Mouse (Mus musculus) hindbrain, postnatal 0 days (tissue): ENCODE measurements around the gene Klk1b11. TPM values are rescaled to one million over a fixed set of nuclear protein-coding genes. Genes with fewer than 3 reads are reported as not detected.
"Not testable (repeated sequence)": the region's sequence is repeated elsewhere in the genome, so short reads cannot be mapped to it uniquely, and the experiment has no call there.

ENCODE experiments used
- ATAC-seq: fragments of 200-750 bp; cut with Nextera tagmentation; 2 replicates; pipeline ENCODE4 v1.8.0; 2017; ENCODE audit warnings: mild to moderate bottlenecking, moderate TSS enrichment, moderate library complexity
- DNase-seq: peaks from one replicate; pipeline ENCODE4 v3.0.0-alpha.2; 2015; ENCODE audit warnings: low spot score
- H3K27ac ChIP-seq: fragments of 300-500 bp; sonication (generic); 2 replicates; pipeline ENCODE4 v1.5.1; 2014; ENCODE audit warnings: mild to moderate bottlenecking
- H3K27me3 ChIP-seq: fragments of 300-500 bp; sonication (generic); 2 replicates; pipeline ENCODE4 v1.6.1; 2014; ENCODE audit warnings: low read length, mixed read lengths; ENCODE audit not compliant: insufficient read depth
- H3K36me3 ChIP-seq: fragments of 300-500 bp; sonication (generic); 2 replicates; pipeline ENCODE4 v1.6.1; 2014; ENCODE audit warnings: low read length, mixed read lengths; ENCODE audit not compliant: insufficient read depth
- H3K4me1 ChIP-seq: fragments of 300-500 bp; sonication (generic); 2 replicates; pipeline ENCODE4 v1.6.1; 2014; ENCODE audit warnings: antibody characterized with exemption, low read length, mixed read lengths; ENCODE audit not compliant: insufficient read depth
- H3K4me2 ChIP-seq: fragments of 300-500 bp; sonication (generic); 2 replicates; pipeline ENCODE4 v1.6.1; 2014; ENCODE audit warnings: low read depth, mild to moderate bottlenecking, low read length, moderate library complexity, mixed read lengths
- H3K4me3 ChIP-seq: fragments of 300-500 bp; sonication (generic); 2 replicates; pipeline ENCODE4 v1.5.1; 2014; ENCODE audit warnings: low read length
- H3K9ac ChIP-seq: fragments of 300-500 bp; sonication (generic); replicated peaks from 2 replicates; pipeline ENCODE4 v1.6.1; 2014; ENCODE audit warnings: mild to moderate bottlenecking, low read length, moderate library complexity, mixed read lengths
- H3K9me3 ChIP-seq: fragments of 300-500 bp; sonication (generic); 2 replicates; pipeline ENCODE4 v1.6.1; 2016; ENCODE audit warnings: low read length, mixed read lengths
- CTCF ChIP-seq: IDR thresholded peaks from 2 replicates; pipeline ENCODE4 v1.5.1; 2016; ENCODE audit warnings: antibody characterized with exemption, control low read depth, low read depth
- WGBS: fragments of 180-500 bp; shearing (Covaris S2); extraction: QIAGEN DNeasy Blood & Tissue Kit; methylation state at CpG from one replicate; pipeline ENCODE4 v1.1.7; 2014; 5-methylcytosine and 5-hydroxymethylcytosine counted together
- polyA plus RNA-seq: library from polyadenylated mRNA; unstranded; fragments of >200 nt; fragmentation: Nextera tagmentation; extraction: Ambion mirVana; gene quantifications from 2 replicates; pipeline ENCODE4 v1.2.1, GENCODE M21; 2015
- total RNA-seq: library from RNA; depleted of rRNA; stranded (reverse); fragments of >200 nt; gene quantifications from 2 replicates; pipeline ENCODE4 v1.2.3, GENCODE M21; 2014; rRNA removed

Klk1b11 gene
- total and polyA plus RNA-seq, 2 experiments from 2014 or later = not detected

GRCm38 (mm10) chr7:43985657-43986056 is 10.0 kb upstream of the Klk1b11 start:
- Histone ChIP-seq H3K4me3 (no peak overlapping the region), H3K4me2 (no peak overlapping the region), H3K27ac (no peak overlapping the region), H3K27me3 (no peaks in the 10 kb centered on the region), H3K9ac (no peak overlapping the region), H3K36me3 (no peaks in the 10 kb centered on the region), H3K4me1 (no peaks in the 10 kb centered on the region), H3K9me3 (no peaks in the 10 kb centered on the region)
- no peak for ATAC-seq
- TF ChIP-seq CTCF = no peak
- no peak for DNase-seq

GRCm38 (mm10) chr7:43994821-43995220 is 856 bp upstream of the Klk1b11 start:
- H3K4me1 ChIP-seq, ATAC-seq, H3K9ac ChIP-seq, H3K4me2 ChIP-seq, H3K9me3 ChIP-seq, H3K27me3 ChIP-seq, H3K4me3 ChIP-seq, DNase-seq, H3K36me3 ChIP-seq, H3K27ac ChIP-seq: not testable (repeated sequence)
- 70% methylated on average over 1 of the region's 1 CpGs for WGBS

- Histone ChIP-seq H3K27ac (no peak overlapping the region), H3K9me3 (no peaks in the 10 kb centered on the region), H3K4me2 (no peak overlapping the region), H3K4me1 (no peaks in the 10 kb centered on the region), H3K27me3 (no peaks in the 10 kb centered on the region), H3K36me3 (no peaks in the 10 kb centered on the region), H3K9ac (no peak overlapping the region), H3K4me3 (no peak overlapping the region)
- no peak for ATAC-seq
- DNase-seq = no peak
- no peak for TF ChIP-seq CTCF
Observed at GRCm38 (mm10) chr7:44004847-44005246, 9.2 kb downstream of the Klk1b11 start.

- H3K4me3 ChIP-seq, H3K9me3 ChIP-seq, H3K4me2 ChIP-seq, H3K27ac ChIP-seq, H3K9ac ChIP-seq, H3K27me3 ChIP-seq, H3K4me1 ChIP-seq, H3K36me3 ChIP-seq, DNase-seq, ATAC-seq: not testable (repeated sequence)
Observed at GRCm38 (mm10) chr7:44011868-44012267, 16.2 kb downstream of the Klk1b11 start, which contains the start of gene Klk1b26. Klk1b26 (plus strand) TSS chr7:44012168.

DNA sequence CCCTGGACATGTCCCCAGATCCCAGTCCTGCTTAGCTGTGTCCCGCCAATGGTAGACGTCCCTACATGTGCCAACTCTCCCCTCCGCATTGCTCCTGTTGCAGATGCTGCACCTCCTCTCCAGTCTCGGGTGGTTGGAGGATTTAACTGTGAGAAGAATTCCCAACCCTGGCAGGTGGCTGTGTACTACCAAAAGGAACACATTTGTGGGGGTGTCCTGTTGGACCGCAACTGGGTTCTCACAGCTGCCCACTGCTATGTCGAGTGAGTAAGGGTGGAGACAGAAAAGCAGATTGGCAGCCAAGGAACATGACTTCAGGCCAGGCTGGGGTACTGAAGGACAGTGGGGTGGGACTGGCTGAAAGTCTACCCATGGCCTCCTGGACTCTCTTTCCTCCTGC is 19.0 kb downstream of the Klk1b11 start:
- DNase-seq, H3K4me1 ChIP-seq, H3K27me3 ChIP-seq, H3K4me2 ChIP-seq, H3K27ac ChIP-seq, H3K4me3 ChIP-seq, H3K9ac ChIP-seq, H3K9me3 ChIP-seq, ATAC-seq, H3K36me3 ChIP-seq: not testable (repeated sequence)
- 84% methylated on average over 6 of the region's 6 CpGs for WGBS

DNA sequence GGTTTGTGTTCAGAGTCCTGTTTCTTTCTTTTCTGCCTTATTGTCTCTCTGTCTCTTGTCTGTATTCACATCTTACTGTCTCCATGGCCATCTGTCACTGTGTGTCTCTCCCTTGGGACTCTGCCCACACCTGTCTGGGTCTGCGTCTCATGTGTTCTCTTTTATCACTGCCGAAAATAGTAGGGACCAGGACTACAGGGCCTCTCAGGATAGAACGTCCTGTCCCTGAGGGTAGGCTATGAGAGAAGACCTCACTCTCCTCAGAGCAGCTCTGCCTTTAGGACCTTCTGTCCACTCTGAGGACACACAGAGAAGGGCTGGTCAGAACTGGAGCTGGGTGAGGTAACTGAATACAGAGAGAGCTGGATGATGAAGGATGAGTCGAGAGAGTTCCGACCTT is 19.4 kb downstream of the Klk1b11 start:
- DNase-seq (no peak), ATAC-seq (no peak)
- Histone ChIP-seq H3K4me2 (no peak overlapping the region), H3K4me1 (no peaks in the 10 kb centered on the region), H3K4me3 (no peak overlapping the region), H3K27me3 (no peaks in the 10 kb centered on the region), H3K36me3 (no peaks in the 10 kb centered on the region), H3K9me3 (no peaks in the 10 kb centered on the region), H3K27ac (no peak overlapping the region), H3K9ac (no peak overlapping the region)
- 76% methylated on average over 5 of the region's 5 CpGs for WGBS
- no peak for TF ChIP-seq CTCF

Other genes with a start within 250 kb of the Klk1b11 start
- not detected in 2 replicates for gene Klk12, start 227.0 kb upstream of the Klk1b11 start, total RNA-seq
- not detected in 2 replicates for gene Klk12, start 227.0 kb upstream of the Klk1b11 start, polyA plus RNA-seq
- gene Klk11, start 221.3 kb upstream of the Klk1b11 start, total RNA-seq = not detected in 2 replicates
- gene Klk11, start 221.3 kb upstream of the Klk1b11 start, polyA plus RNA-seq = not detected in 2 replicates
- gene Klk10, start 214.8 kb upstream of the Klk1b11 start, total RNA-seq = 0.25 TPM in 1 of 2 replicates, not detected in the other
- gene Klk10, start 214.8 kb upstream of the Klk1b11 start, polyA plus RNA-seq = 0.14 and 0.30 TPM in 2 replicates
- not detected in 2 replicates for gene Klk9, start 204.0 kb upstream of the Klk1b11 start, total RNA-seq
- 0.20 TPM in 1 of 2 replicates, not detected in the other for gene Klk9, start 204.0 kb upstream of the Klk1b11 start, polyA plus RNA-seq
- 9.5 and 11.3 TPM in 2 replicates for gene Klk8, start 198.3 kb upstream of the Klk1b11 start, total RNA-seq
- gene Klk8, start 198.3 kb upstream of the Klk1b11 start, polyA plus RNA-seq = 10.8 and 12.5 TPM in 2 replicates
- not detected in 2 replicates for gene Klk7, start 184.6 kb upstream of the Klk1b11 start, total RNA-seq
- gene Klk7, start 184.6 kb upstream of the Klk1b11 start, polyA plus RNA-seq = 0.09 and 0.19 TPM in 2 replicates
- not detected in 2 replicates for gene Klk6, start 171.4 kb upstream of the Klk1b11 start, total RNA-seq
- not detected in 2 replicates for gene Klk6, start 171.4 kb upstream of the Klk1b11 start, polyA plus RNA-seq
- gene Klk5, start 153.9 kb upstream of the Klk1b11 start, total RNA-seq = not detected in 2 replicates
- not detected in 2 replicates for gene Klk5, start 153.9 kb upstream of the Klk1b11 start, polyA plus RNA-seq
- 1.7 TPM in 2 replicates for gene Klk4, start 114.7 kb upstream of the Klk1b11 start, total RNA-seq
- gene Klk4, start 114.7 kb upstream of the Klk1b11 start, polyA plus RNA-seq = 2.7 and 3.1 TPM in 2 replicates
- gene Klk15, start 62.1 kb upstream of the Klk1b11 start, total RNA-seq = not detected in 2 replicates
- gene Klk15, start 62.1 kb upstream of the Klk1b11 start, polyA plus RNA-seq = not detected in 2 replicates
- gene Klk1b8, start 45.2 kb upstream of the Klk1b11 start, total RNA-seq = not detected in 2 replicates
- gene Klk1b8, start 45.2 kb upstream of the Klk1b11 start, polyA plus RNA-seq = 0.18 TPM in 1 of 2 replicates, not detected in the other
- not detected in 2 replicates for gene Klk1b1, start 29.1 kb upstream of the Klk1b11 start, total RNA-seq
- not detected in 2 replicates for gene Klk1b1, start 29.1 kb upstream of the Klk1b11 start, polyA plus RNA-seq
- not detected in 2 replicates for gene Klk1b9, start 19.8 kb upstream of the Klk1b11 start, total RNA-seq
- not detected in 2 replicates for gene Klk1b9, start 19.8 kb upstream of the Klk1b11 start, polyA plus RNA-seq
- 0.54 TPM in 1 of 2 replicates, not detected in the other for gene Klk1b26, start 16.3 kb downstream of the Klk1b11 start, total RNA-seq
- not detected in 2 replicates for gene Klk1b26, start 16.3 kb downstream of the Klk1b11 start, polyA plus RNA-seq
- gene Klk1b27, start 56.4 kb downstream of the Klk1b11 start, total RNA-seq = not detected in 2 replicates
- gene Klk1b27, start 56.4 kb downstream of the Klk1b11 start, polyA plus RNA-seq = 0.28 TPM in 1 of 2 replicates, not detected in the other
- gene Klk1b21, start 106.5 kb downstream of the Klk1b11 start, total RNA-seq = not detected in 2 replicates
- not detected in 2 replicates for gene Klk1b21, start 106.5 kb downstream of the Klk1b11 start, polyA plus RNA-seq
- not detected in 2 replicates for gene Klk1b22, start 116.8 kb downstream of the Klk1b11 start, total RNA-seq
- gene Klk1b22, start 116.8 kb downstream of the Klk1b11 start, polyA plus RNA-seq = not detected in 2 replicates
- gene Klk1b16, start 140.9 kb downstream of the Klk1b11 start, total RNA-seq = not detected in 2 replicates
- not detected in 2 replicates for gene Klk1b16, start 140.9 kb downstream of the Klk1b11 start, polyA plus RNA-seq
- gene Klk1b24, start 192.4 kb downstream of the Klk1b11 start, total RNA-seq = not detected in 2 replicates
- gene Klk1b24, start 192.4 kb downstream of the Klk1b11 start, polyA plus RNA-seq = not detected in 2 replicates
- gene Klk1b3, start 202.3 kb downstream of the Klk1b11 start, total RNA-seq = not detected in 2 replicates
- gene Klk1b3, start 202.3 kb downstream of the Klk1b11 start, polyA plus RNA-seq = not detected in 2 replicates
- gene Klk1b4, start 211.6 kb downstream of the Klk1b11 start, total RNA-seq = not detected in 2 replicates
- not detected in 2 replicates for gene Klk1b4, start 211.6 kb downstream of the Klk1b11 start, polyA plus RNA-seq
- gene Klk1b5, start 220.1 kb downstream of the Klk1b11 start, total RNA-seq = not detected in 2 replicates
- gene Klk1b5, start 220.1 kb downstream of the Klk1b11 start, polyA plus RNA-seq = not detected in 2 replicates
- not detected in 2 replicates for gene Klk1, start 229.5 kb downstream of the Klk1b11 start, total RNA-seq
- not detected in 2 replicates for gene Klk1, start 229.5 kb downstream of the Klk1b11 start, polyA plus RNA-seq
- not detected in 2 replicates for gene Gm36864, start 240.3 kb downstream of the Klk1b11 start, total RNA-seq
- gene Gm36864, start 240.3 kb downstream of the Klk1b11 start, polyA plus RNA-seq = not detected in 2 replicates